Mouse (Mus musculus) cerebellum, adult 2 months (tissue): ENCODE data around the gene Msi2.

Experiments used
- CTCF ChIP-seq: fragments of 200-500 bp; IDR thresholded peaks from 2 replicates; pipeline ENCODE4 v1.5.1; 2011; ENCODE audit warnings: low read depth, mild to moderate bottlenecking, control low read depth, low read length, moderate library complexity, borderline replicate concordance; ENCODE audit not compliant: insufficient read depth
- POLR2A ChIP-seq: fragments of 200-500 bp; IDR thresholded peaks from 2 replicates; pipeline ENCODE4 v1.6.1; 2011; ENCODE audit warnings: low read length, control low read depth, borderline replicate concordance; ENCODE audit not compliant: insufficient read depth

GRCm38 (mm10) chr11:88334893-88335292, 383.4 kb downstream of the Msi2 start:
- TF ChIP-seq POLR2A (no peak), CTCF (no peak)
